ENCODE assay signal across 8 mouse cellular contexts in the genomic region with DNA sequence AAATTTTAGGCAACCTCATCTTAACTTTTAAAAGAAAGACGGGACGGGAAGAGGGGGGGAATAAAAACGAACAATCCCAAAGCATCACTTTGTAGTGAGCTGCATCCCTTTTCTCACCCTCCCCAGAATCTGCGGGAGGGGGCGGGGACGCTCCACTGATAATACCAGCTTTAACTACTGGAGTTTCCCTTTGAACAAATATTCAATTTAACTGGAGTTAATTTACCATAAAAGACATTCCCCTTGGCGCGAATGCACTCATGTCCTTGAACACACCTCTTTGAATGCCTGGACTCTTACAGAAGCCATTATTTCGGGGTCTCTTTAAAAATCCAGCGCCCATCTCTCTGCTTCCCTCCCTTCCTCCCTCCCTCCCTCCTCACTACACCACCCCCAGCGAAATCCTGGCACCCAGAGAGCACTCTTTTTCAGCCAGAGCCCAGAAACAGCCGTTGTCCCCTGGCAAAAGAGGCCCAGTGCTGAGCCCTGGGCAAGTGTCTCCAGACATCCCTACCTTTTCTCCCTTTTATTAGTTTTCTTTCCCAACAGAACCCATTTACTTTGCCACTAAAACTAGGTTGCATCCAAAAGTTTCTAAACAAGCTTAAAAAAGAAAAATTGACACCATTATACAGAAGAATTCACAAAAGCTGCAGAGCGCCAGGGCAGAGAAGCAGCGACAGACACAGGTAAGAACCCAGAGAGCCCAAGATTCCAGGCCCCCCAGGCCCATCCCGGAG.
DNase-seq lines count a peak whose midpoint lies in the region; ATAC-seq and TF ChIP-seq lines count a peak whose summit lies in the region.

No protein-coding gene starts in this region.

- DNase-seq in layer of hippocampus, adult 2 months (ENCODE audit: low spot score in 2 of 2): no peak
- DNase-seq in layer of hippocampus, adult 9-11 months: no peak
- peak; percentile 56 to 64 for DNase-seq in cerebellum, postnatal 25 days
- peak; percentile 34 to 47 for DNase-seq in kidney, postnatal 4 days
- DNase-seq in neural tube, embryonic 10.5 days (ENCODE audit: extremely low spot score, low spot score): peak; percentile 40
- DNase-seq in layer of hippocampus, postnatal 25 days (ENCODE audit: extremely low spot score in 1 of 2, low spot score in 1 of 2): no peak
- no peak for DNase-seq in natural killer cell, adult 2 months (ENCODE audit: low spot score in 2 of 2)

- no peaks in the 10 kb centered on the region for H3K27me3 ChIP-seq in heart, embryonic 13.5 days (replicated peaks)

- H3K9ac ChIP-seq in heart, embryonic 13.5 days: peak overlapping the region; percentile 100

- H3K4me3 ChIP-seq in layer of hippocampus, adult 2 months: peak overlapping the region; percentile 95
- peak overlapping the region; percentile 100 for H3K4me3 ChIP-seq in heart, embryonic 13.5 days

- peak overlapping the region; percentile 98 for H3K27ac ChIP-seq in layer of hippocampus, adult 2 months
- peak overlapping the region; percentile 100 for H3K27ac ChIP-seq in heart, embryonic 13.5 days (replicated peaks)

- peak overlapping the region; percentile 95 for H3K4me2 ChIP-seq in heart, embryonic 13.5 days

- H3K36me3 ChIP-seq in heart, embryonic 13.5 days: no peaks in the 10 kb centered on the region

- peaks cover 40% of the 10 kb centered on the region for H3K4me1 ChIP-seq in heart, embryonic 13.5 days

- 6% methylated on average over 15 of the region's 15 CpGs for WGBS in heart, embryonic 13.5 days

- no peak for ATAC-seq in heart, embryonic 13.5 days (ENCODE audit: extremely low read depth, insufficient number of reproducible peaks, low FRiP score, low TSS enrichment)

- no peaks in the 10 kb centered on the region for H3K9me3 ChIP-seq in heart, embryonic 13.5 days

- TF ChIP-seq CTCF in layer of hippocampus, adult 2 months (conservative IDR thresholded peaks at IDR 0.05): no peak

Comparison
In these comparisons a context has a peak if more than half of its experiments do, and no peak if none do; other contexts are left out.
1. DNase-seq: peak in cerebellum, postnatal 25 days (2 of 2), kidney, postnatal 4 days (2 of 2) and neural tube, embryonic 10.5 days (single experiment); none in layer of hippocampus, adult 2 months (0 of 2), layer of hippocampus, adult 9-11 months (single experiment), layer of hippocampus, postnatal 25 days (0 of 2) and natural killer cell, adult 2 months (0 of 2).